In the genomic region with DNA sequence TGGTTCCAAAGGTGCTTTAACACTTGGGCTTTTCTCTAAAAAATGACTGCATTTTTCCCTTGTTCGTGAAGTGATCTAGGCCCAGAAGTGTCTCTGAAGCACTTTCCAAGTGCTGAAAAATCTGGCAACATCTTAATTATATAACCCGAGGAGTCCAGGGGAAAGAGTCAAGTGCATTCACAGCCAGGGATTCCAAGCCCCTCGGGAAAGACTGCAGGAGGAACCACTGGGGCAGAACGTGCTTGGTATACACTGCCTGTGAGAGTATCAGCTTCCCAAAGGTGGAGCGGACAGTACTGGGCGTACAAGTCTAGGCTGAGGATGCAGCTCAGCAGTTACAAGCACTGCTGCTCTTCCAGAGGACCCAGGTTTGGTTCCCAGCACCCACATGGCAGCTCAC, we compare ENCODE assay signal across 10 mouse cellular contexts.
"Had no signal": no experiment of that assay in that cellular context is flagged by ENCODE, and none has a peak within 500 bp of the region (broad histone marks: within the 10 kb centered on the region; RNA-seq: fewer than 3 reads in every experiment).

No protein-coding gene starts in this region.

- DNase-seq: gastrocnemius, adult 2 months; gastrocnemius, postnatal 10 days; gastrocnemius, postnatal 25 days; heart, adult 18-20 months; heart, postnatal 14 days; heart, postnatal 36 days; kidney, adult 11 months; layer of hippocampus, adult 9-11 months; layer of hippocampus, postnatal 36 days; left cerebral cortex, postnatal 4 days had no signal
